Mouse (Mus musculus): ENCODE data around the gene Gm7879.

- TF ChIP-seq POLR2AphosphoS5 (IDR thresholded peaks at IDR 0.05; ENCODE audit: insufficient replicate concordance, low read depth, low read length), result no peak
- no peak for TF ChIP-seq TAL1 (conservative IDR thresholded peaks at IDR 0.05; ENCODE audit: low read depth, low read length)
- TF ChIP-seq CTCF (IDR thresholded peaks at IDR 0.05; ENCODE audit: low read depth, low read length), result no peak
These were observed 20.3 kb downstream of the Gm7879 start for GRCm38 (mm10) chr5:43933269-43933668.
